Mouse (Mus musculus): Measurements from ENCODE around the gene Nudt3. TPM values are rescaled to one million over a fixed set of nuclear protein-coding genes. Genes with fewer than 3 reads are reported as not detected.

Gene Nudt3
- polyA plus RNA-seq, 1 experiment from 2014 or later: 33.3 TPM

- Histone ChIP-seq H3K9me3 (ENCODE audit: control insufficient read depth, low read length) (no peaks in the 10 kb centered on the region), H3K4me1 (replicated peaks; ENCODE audit: control insufficient read depth, insufficient read depth, low read length) (peaks cover 13% of the 10 kb centered on the region), H3K27me3 (replicated peaks; ENCODE audit: control insufficient read depth, insufficient read depth, low read length) (no peaks in the 10 kb centered on the region), H3K9ac (ENCODE audit: low read length) (peak overlapping the region; percentile 82), H3K4me2 (ENCODE audit: low read length) (peak overlapping the region; percentile 69), H3K36me3 (ENCODE audit: control insufficient read depth, insufficient read depth, low read length) (0 out of 2 replicates have a peak, but pooled peaks cover 1% of the 10 kb centered on the region), H3K27ac (ENCODE audit: low read depth) (peak overlapping the region; percentile 92), H3K4me3 (ENCODE audit: low read depth, low read length) (peak overlapping the region; percentile 58)
- ATAC-seq (replicated peaks; ENCODE audit: low FRiP score, low TSS enrichment, low read depth) (peak; percentile 45), DNase-seq (ENCODE audit: low spot score) (peak; percentile 93)
- WGBS: 2% methylated on average over 37 of the region's 39 CpGs
Measured at GRCm38 (mm10) chr17:27555075-27555511, 68.2 kb downstream of the Nudt3 start.

- WGBS: 47% methylated on average over 20 of the region's 20 CpGs
- no peaks in the 10 kb centered on the region for H3K36me3 ChIP-seq (ENCODE audit: control insufficient read depth, insufficient read depth, low read length)
- peak overlapping the region; percentile 92 for H3K27ac ChIP-seq (ENCODE audit: low read depth)
- H3K4me1 ChIP-seq (replicated peaks; ENCODE audit: control insufficient read depth, insufficient read depth, low read length): peaks cover 15% of the 10 kb centered on the region; the same call in 1 of the 2 replicates
- DNase-seq (ENCODE audit: low spot score) (no peak), ATAC-seq (replicated peaks; ENCODE audit: low FRiP score, low TSS enrichment, low read depth) (no peak)
- H3K4me3 ChIP-seq (ENCODE audit: low read depth, low read length): peak overlapping the region; percentile 58
- no peaks in the 10 kb centered on the region for H3K9me3 ChIP-seq (ENCODE audit: control insufficient read depth, low read length)
- peak overlapping the region; percentile 82 for H3K9ac ChIP-seq (ENCODE audit: low read length)
- H3K4me2 ChIP-seq (ENCODE audit: low read length): peak overlapping the region; percentile 69
- no peaks in the 10 kb centered on the region for H3K27me3 ChIP-seq (replicated peaks; ENCODE audit: control insufficient read depth, insufficient read depth, low read length)
Measured at GRCm38 (mm10) chr17:27554062-27554960, 69.0 kb downstream of the Nudt3 start.

- Histone ChIP-seq H3K9me3 (ENCODE audit: control insufficient read depth, low read length) (no peaks in the 10 kb centered on the region), H3K27me3 (replicated peaks; ENCODE audit: control insufficient read depth, insufficient read depth, low read length) (no peaks in the 10 kb centered on the region), H3K4me2 (ENCODE audit: low read length) (no peak overlapping the region), H3K27ac (ENCODE audit: low read depth) (no peak overlapping the region), H3K36me3 (ENCODE audit: control insufficient read depth, insufficient read depth, low read length) (no peaks in the 10 kb centered on the region), H3K9ac (ENCODE audit: low read length) (no peak overlapping the region), H3K4me3 (ENCODE audit: low read depth, low read length) (no peak overlapping the region), H3K4me1 (replicated peaks; ENCODE audit: control insufficient read depth, insufficient read depth, low read length) (peaks cover 17% of the 10 kb centered on the region)
- DNase-seq (ENCODE audit: low spot score) (no peak), ATAC-seq (replicated peaks; ENCODE audit: low FRiP score, low TSS enrichment, low read depth) (no peak)
- WGBS: 72% methylated on average over 23 of the region's 23 CpGs
Measured at GRCm38 (mm10) chr17:27552215-27553201, 70.8 kb downstream of the Nudt3 start.

GRCm38 (mm10) chr17:27551393-27551940 is 71.8 kb downstream of the Nudt3 start:
- Histone ChIP-seq H3K4me3 (ENCODE audit: low read depth, low read length) (no peak overlapping the region), H3K36me3 (ENCODE audit: control insufficient read depth, insufficient read depth, low read length) (no peaks in the 10 kb centered on the region), H3K27me3 (replicated peaks; ENCODE audit: control insufficient read depth, insufficient read depth, low read length) (no peaks in the 10 kb centered on the region), H3K4me1 (replicated peaks; ENCODE audit: control insufficient read depth, insufficient read depth, low read length) (peaks cover 17% of the 10 kb centered on the region), H3K9ac (ENCODE audit: low read length) (no peak overlapping the region), H3K27ac (ENCODE audit: low read depth) (no peak overlapping the region), H3K4me2 (ENCODE audit: low read length) (no peak overlapping the region), H3K9me3 (ENCODE audit: control insufficient read depth, low read length) (no peaks in the 10 kb centered on the region)
- 67% methylated on average over 10 of the region's 10 CpGs for WGBS
- DNase-seq (ENCODE audit: low spot score): no peak
- ATAC-seq (replicated peaks; ENCODE audit: low FRiP score, low TSS enrichment, low read depth): no peak

GRCm38 (mm10) chr17:27549234-27549633 is 74.1 kb downstream of the Nudt3 start:
- DNase-seq (ENCODE audit: low spot score) (no peak), ATAC-seq (replicated peaks; ENCODE audit: low FRiP score, low TSS enrichment, low read depth) (no peak)
- Histone ChIP-seq H3K27me3 (replicated peaks; ENCODE audit: control insufficient read depth, insufficient read depth, low read length) (no peaks in the 10 kb centered on the region), H3K27ac (ENCODE audit: low read depth) (no peak overlapping the region), H3K36me3 (ENCODE audit: control insufficient read depth, insufficient read depth, low read length) (no peaks in the 10 kb centered on the region), H3K4me1 (replicated peaks; ENCODE audit: control insufficient read depth, insufficient read depth, low read length) (peaks cover 7% of the 10 kb centered on the region), H3K9me3 (ENCODE audit: control insufficient read depth, low read length) (no peaks in the 10 kb centered on the region), H3K4me2 (ENCODE audit: low read length) (no peak overlapping the region), H3K9ac (ENCODE audit: low read length) (no peak overlapping the region), H3K4me3 (ENCODE audit: low read depth, low read length) (no peak overlapping the region)
- 56% methylated on average over 8 of the region's 8 CpGs for WGBS

- H3K4me3 ChIP-seq (ENCODE audit: low read depth, low read length): no peak overlapping the region
- H3K4me2 ChIP-seq (ENCODE audit: low read length): no peak overlapping the region
- 64% methylated on average over 9 of the region's 9 CpGs for WGBS
- H3K36me3 ChIP-seq (ENCODE audit: control insufficient read depth, insufficient read depth, low read length): no peaks in the 10 kb centered on the region
- ATAC-seq (replicated peaks; ENCODE audit: low FRiP score, low TSS enrichment, low read depth): 0 out of 2 replicates have a peak, but pooled peaks have one; percentile 30
- H3K9me3 ChIP-seq (ENCODE audit: control insufficient read depth, low read length): no peaks in the 10 kb centered on the region
- H3K4me1 ChIP-seq (replicated peaks; ENCODE audit: control insufficient read depth, insufficient read depth, low read length): peaks cover 7% of the 10 kb centered on the region; the same call in 1 of the 2 replicates
- no peaks in the 10 kb centered on the region for H3K27me3 ChIP-seq (replicated peaks; ENCODE audit: control insufficient read depth, insufficient read depth, low read length)
- H3K9ac ChIP-seq (ENCODE audit: low read length): no peak overlapping the region
- no peak overlapping the region for H3K27ac ChIP-seq (ENCODE audit: low read depth)
- DNase-seq (ENCODE audit: low spot score): no peak
Measured at GRCm38 (mm10) chr17:27547253-27547868, 75.9 kb downstream of the Nudt3 start.

- H3K4me1 ChIP-seq (replicated peaks; ENCODE audit: control insufficient read depth, insufficient read depth, low read length): peaks cover 7% of the 10 kb centered on the region; the same call in 1 of the 2 replicates
- no peaks in the 10 kb centered on the region for H3K36me3 ChIP-seq (ENCODE audit: control insufficient read depth, insufficient read depth, low read length)
- DNase-seq (ENCODE audit: low spot score) (no peak), ATAC-seq (replicated peaks; ENCODE audit: low FRiP score, low TSS enrichment, low read depth) (no peak)
- H3K4me2 ChIP-seq (ENCODE audit: low read length): no peak overlapping the region
- no peaks in the 10 kb centered on the region for H3K9me3 ChIP-seq (ENCODE audit: control insufficient read depth, low read length)
- no peaks in the 10 kb centered on the region for H3K27me3 ChIP-seq (replicated peaks; ENCODE audit: control insufficient read depth, insufficient read depth, low read length)
- no peak overlapping the region for H3K4me3 ChIP-seq (ENCODE audit: low read depth, low read length)
- 73% methylated on average over 7 of the region's 7 CpGs for WGBS
- no peak overlapping the region for H3K9ac ChIP-seq (ENCODE audit: low read length)
- no peak overlapping the region for H3K27ac ChIP-seq (ENCODE audit: low read depth)
Measured at GRCm38 (mm10) chr17:27546574-27547085, 76.7 kb downstream of the Nudt3 start.

All from intestine, embryonic 14.5 days (tissue).